Mouse (Mus musculus) left cerebral cortex, adult 8-10 months (tissue): Measurements from ENCODE around the gene Smyd4. TPM values are rescaled to one million over a fixed set of nuclear protein-coding genes. Genes with fewer than 3 reads are reported as not detected.

Source experiments
- DNase-seq, 2 experiments: peaks; one replicate each; pipeline ENCODE4 v3.0.0; 2022; ENCODE audit warnings: low spot score in 2 of 2
- total RNA-seq, 4 experiments: library from RNA; stranded (reverse); gene quantifications; 2 replicates each; pipeline ENCODE4 v1.2.4; 2022

Smyd4 gene
- total RNA-seq, 4 experiments from 2014 or later = 13.9 to 22.5 (median 18.1) TPM

GRCm38 (mm10) chr11:75415994-75416393 lies 67.8 kb downstream of the Smyd4 start:
- no peak for DNase-seq

GRCm38 (mm10) chr11:75420037-75420436 lies 71.8 kb downstream of the Smyd4 start:
- DNase-seq = no peak

GRCm38 (mm10) chr11:75420810-75421374 lies 72.7 kb downstream of the Smyd4 start:
- no peak for DNase-seq

- DNase-seq = no peak
Observed at GRCm38 (mm10) chr11:75421375-75422012, 73.3 kb downstream of the Smyd4 start.

GRCm38 (mm10) chr11:75422013-75422792 lies 74.0 kb downstream of the Smyd4 start, which contains the start of gene Serpinf1:
Gene Serpinf1, minus strand, starts transcription at chr11:75422701.
- no peak for DNase-seq

GRCm38 (mm10) chr11:75423091-75423490 lies 74.9 kb downstream of the Smyd4 start:
- no peak for DNase-seq

GRCm38 (mm10) chr11:75424033-75424432 lies 75.8 kb downstream of the Smyd4 start:
- DNase-seq = no peak

- no peak for DNase-seq
Observed at GRCm38 (mm10) chr11:75424459-75424858, 76.2 kb downstream of the Smyd4 start.

- no peak for DNase-seq
Observed at GRCm38 (mm10) chr11:75429019-75429705, 80.9 kb downstream of the Smyd4 start.

GRCm38 (mm10) chr11:75431307-75431706 lies 83.1 kb downstream of the Smyd4 start:
- DNase-seq = peak in 1 of 2 experiments; percentile 86

- no peak for DNase-seq
Observed at GRCm38 (mm10) chr11:75434138-75434537, 85.9 kb downstream of the Smyd4 start.

GRCm38 (mm10) chr11:75438194-75438593 lies 90.0 kb downstream of the Smyd4 start:
- DNase-seq = no peak

GRCm38 (mm10) chr11:75438804-75439203 lies 90.6 kb downstream of the Smyd4 start:
- DNase-seq = no peak

- DNase-seq = no peak
Observed at GRCm38 (mm10) chr11:75439363-75439762, 91.1 kb downstream of the Smyd4 start, which contains the start of gene Serpinf2. Gene Serpinf2, minus strand, starts transcription at chr11:75439591.

- DNase-seq = no peak
Observed at GRCm38 (mm10) chr11:75439951-75440350, 91.7 kb downstream of the Smyd4 start.

GRCm38 (mm10) chr11:75441034-75441433 lies 92.8 kb downstream of the Smyd4 start:
- no peak for DNase-seq

GRCm38 (mm10) chr11:75441601-75442000 lies 93.4 kb downstream of the Smyd4 start:
- no peak for DNase-seq

- no peak for DNase-seq
Observed at GRCm38 (mm10) chr11:75443711-75444110, 95.5 kb downstream of the Smyd4 start.

GRCm38 (mm10) chr11:75448575-75448974 lies 100.3 kb downstream of the Smyd4 start:
- no peak for DNase-seq

GRCm38 (mm10) chr11:75449695-75450094 lies 101.5 kb downstream of the Smyd4 start:
- no peak for DNase-seq

GRCm38 (mm10) chr11:75450304-75450908 lies 102.2 kb downstream of the Smyd4 start:
- DNase-seq = no peak
